19 mouse cellular contexts compared by ENCODE assay signal in the genomic region with DNA sequence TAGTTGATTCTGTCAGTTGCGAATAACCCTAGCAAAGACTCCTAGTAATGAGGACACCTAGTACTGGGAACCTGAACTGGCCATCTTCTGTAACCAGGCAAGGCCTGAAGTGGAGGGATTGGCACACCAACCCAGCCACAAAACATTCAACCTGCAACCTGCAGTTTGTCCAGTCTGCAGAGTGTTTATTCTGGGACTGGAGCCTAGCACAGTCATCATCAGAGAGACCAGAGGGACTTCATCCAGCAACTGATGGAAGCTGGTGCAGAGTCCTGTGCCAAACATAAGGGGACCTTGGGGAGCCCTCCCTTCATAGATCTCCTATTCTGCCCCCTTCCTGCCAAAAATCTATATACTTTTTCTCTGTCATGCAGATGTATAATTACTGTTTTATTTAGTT. TPM values are rescaled to one million over a fixed set of nuclear protein-coding genes. Genes with fewer than 3 reads are reported as not detected.
A peak's percentile ranks its signal among the peaks of the same experiment; 100 is the strongest.
DNase-seq lines count a peak whose midpoint lies in the region; ATAC-seq lines count a peak whose summit lies in the region.
"Had no signal": no experiment of that assay in that cellular context is flagged by ENCODE, and none has a peak within 500 bp of the region (broad histone marks: within the 10 kb centered on the region; RNA-seq: fewer than 3 reads in every experiment).

No protein-coding gene starts in this region.

- 0 out of 2 replicates have a peak, but pooled peaks cover 2% of the 10 kb centered on the region for H3K36me3 ChIP-seq in liver, embryonic 12.5 days
- H3K36me3 ChIP-seq: forebrain, embryonic 10.5 days; heart, embryonic 13.5 days; hindbrain, embryonic 10.5 days; limb, embryonic 13.5 days had no signal

- H3K4me3 ChIP-seq in liver, embryonic 12.5 days: no peak overlapping the region
- H3K4me3 ChIP-seq: forebrain, embryonic 10.5 days; heart, embryonic 13.5 days; hindbrain, embryonic 10.5 days; limb, embryonic 13.5 days; myocyte had no signal

- H3K27me3 ChIP-seq in liver, embryonic 12.5 days (replicated peaks): no peaks in the 10 kb centered on the region
- H3K27me3 ChIP-seq: heart, embryonic 13.5 days; limb, embryonic 13.5 days had no signal

- WGBS in liver, embryonic 12.5 days (ENCODE audit: insufficient replicate concordance): 82% methylated on average over 1 of the region's 1 CpGs

- no peak overlapping the region for H3K4me2 ChIP-seq in liver, embryonic 12.5 days
- H3K4me2 ChIP-seq: heart, embryonic 13.5 days; limb, embryonic 13.5 days; lung, embryonic 14.5 days had no signal

- ATAC-seq in liver, embryonic 12.5 days: no peak
- ATAC-seq: inflammation-experienced regulatory T-cells, adult 6 months had no signal

- H3K4me1 ChIP-seq in liver, embryonic 12.5 days: peaks cover 46% of the 10 kb centered on the region
- H3K4me1 ChIP-seq: hindbrain, embryonic 10.5 days; limb, embryonic 13.5 days had no signal

- H3K9ac ChIP-seq in liver, embryonic 12.5 days: 0 out of 2 replicates have a peak overlapping the region, but pooled peaks have one; percentile 15
- H3K9ac ChIP-seq: heart, embryonic 13.5 days; limb, embryonic 13.5 days; lung, embryonic 14.5 days had no signal

- H3K9me3 ChIP-seq in liver, embryonic 12.5 days (replicated peaks): no peaks in the 10 kb centered on the region
- H3K9me3 ChIP-seq: forebrain, embryonic 10.5 days; heart, embryonic 13.5 days; hindbrain, embryonic 10.5 days; limb, embryonic 13.5 days had no signal

- H3K27ac ChIP-seq in liver, embryonic 12.5 days: peak overlapping the region; percentile 13; the same call in 1 of the 2 replicates
- H3K27ac ChIP-seq: forebrain, embryonic 10.5 days; heart, embryonic 13.5 days; hindbrain, embryonic 10.5 days; limb, embryonic 13.5 days had no signal

- peak; percentile 47 for DNase-seq in gastrocnemius, postnatal 25 days
- no peak for DNase-seq in gastrocnemius, postnatal 36 days
- no peak for DNase-seq in liver
- DNase-seq in cerebellum, adult 9-10 months: peak; percentile 31
- DNase-seq in skeletal muscle tissue, adult 2 months (ENCODE audit: low read depth, low spot score): peak; percentile 58
- DNase-seq in urinary bladder, adult 18-20 months (ENCODE audit: low spot score in 2 of 2): no peak
- DNase-seq: adrenal gland, postnatal 10 days; kidney, adult 9 months; kidney, postnatal 36 days; lung, embryonic 14.5 days; midbrain, embryonic 14.5 days; retina, postnatal 1 day had no signal

- intact Hi-C loops in gastrocnemius, postnatal 36 days (cut with DNase I): no loop called here

RNA-seq across cellular contexts. Expression of gene Lcor, which starts 32.4 kb away (rescaled TPM):
- 10 to 100 TPM; 11.9 to 13.4 TPM for total RNA-seq in gastrocnemius, postnatal 25 days (2021)
- total RNA-seq in gastrocnemius, postnatal 36 days (2021): 10 to 100 TPM; 11.2 to 12.6 TPM
- 7.9 and 9.3 TPM in 2 replicates for polyA plus RNA-seq in liver, embryonic 12.5 days (2016; fragmentation: Nextera tagmentation; extraction: Ambion mirVana)

Comparison
In these comparisons a context has a peak if more than half of its experiments do, and no peak if none do; other contexts are left out.
1. DNase-seq: peak in gastrocnemius, postnatal 25 days (single experiment), cerebellum, adult 9-10 months (single experiment) and skeletal muscle tissue, adult 2 months (single experiment); none in gastrocnemius, postnatal 36 days (0 of 2), liver (single experiment) and urinary bladder, adult 18-20 months (0 of 2).